Mouse (Mus musculus) WW6 (cell line): ENCODE results near the gene Tgm2.

Experiments used
- DNase-seq: peaks from one replicate; pipeline ENCODE4 v3.0.0-alpha.2; 2013; ENCODE audit warnings: low read depth, low spot score

Tgm2 gene

GRCm38 (mm10) chr2:158070885-158071632 lies 75.2 kb downstream of the Tgm2 start:
- no peak for DNase-seq

GRCm38 (mm10) chr2:158068444-158068971 lies 77.7 kb downstream of the Tgm2 start:
- DNase-seq: no peak

GRCm38 (mm10) chr2:158067260-158067824 lies 78.9 kb downstream of the Tgm2 start:
- DNase-seq: no peak

- DNase-seq: no peak
Observed at GRCm38 (mm10) chr2:158066456-158066855, 79.8 kb downstream of the Tgm2 start.
